Mouse (Mus musculus) kidney, postnatal 4 days (tissue): ENCODE results near the gene Gm17655.

Experiments used
- DNase-seq, 2 experiments: peaks; one replicate each; pipeline ENCODE4 v3.0.0; 2021; ENCODE audit warnings: mixed read lengths in 2 of 2

Gene Gm17655

DNA sequence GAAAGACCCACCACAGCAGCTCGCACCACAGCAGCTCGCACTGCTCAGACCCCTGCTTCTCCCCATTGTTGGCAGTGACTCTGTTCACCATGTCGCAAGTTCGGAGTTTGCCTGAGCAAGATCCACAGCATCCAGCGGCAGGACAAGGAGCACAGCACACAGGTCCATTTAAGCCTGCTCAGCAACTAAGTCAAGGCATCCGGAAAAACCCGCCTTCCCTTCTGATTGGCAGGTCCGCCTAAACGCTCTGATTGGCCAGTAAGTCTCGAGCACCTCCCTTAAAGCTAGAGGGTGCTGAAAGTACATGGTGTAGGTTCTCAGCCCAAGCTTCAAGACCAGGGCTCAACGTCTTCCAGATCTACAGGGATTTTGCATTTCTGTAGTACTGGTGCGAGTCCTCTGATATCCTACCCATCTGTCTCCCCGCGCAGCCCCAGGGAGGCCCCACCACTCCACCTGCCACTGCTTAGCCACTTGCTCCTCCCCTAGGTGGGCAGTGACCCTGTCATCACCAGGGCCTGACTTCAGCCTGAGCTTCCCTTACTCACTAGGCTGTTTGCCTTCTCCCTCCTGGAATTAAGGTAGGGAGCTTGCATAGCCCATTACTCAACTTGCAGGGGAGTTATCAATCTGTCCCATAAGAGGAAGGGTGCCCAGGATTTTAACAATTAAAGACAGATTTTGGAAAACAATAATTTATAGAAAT lies 14.0 kb upstream of the Gm17655 start:
- DNase-seq, result no peak

DNA sequence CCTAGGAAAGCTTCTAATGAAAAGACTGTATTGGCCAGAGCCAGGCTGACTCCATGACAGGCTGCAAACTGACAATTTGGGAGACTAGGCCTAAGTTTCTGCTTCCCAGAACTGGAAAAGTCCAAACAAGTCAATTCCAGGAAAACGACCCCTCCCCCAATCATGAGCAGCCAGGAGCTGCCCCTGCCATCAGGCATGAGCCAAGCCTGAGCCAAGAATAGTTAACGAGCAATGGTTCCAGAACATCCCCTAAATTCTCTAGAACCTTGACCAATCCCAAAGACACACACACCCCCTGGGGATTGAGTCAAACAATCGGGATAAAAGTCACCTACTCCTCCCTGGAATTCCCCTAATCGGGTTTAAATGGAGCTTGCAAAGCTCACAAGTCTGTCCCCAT lies 10.6 kb upstream of the Gm17655 start:
- no peak for DNase-seq

DNA sequence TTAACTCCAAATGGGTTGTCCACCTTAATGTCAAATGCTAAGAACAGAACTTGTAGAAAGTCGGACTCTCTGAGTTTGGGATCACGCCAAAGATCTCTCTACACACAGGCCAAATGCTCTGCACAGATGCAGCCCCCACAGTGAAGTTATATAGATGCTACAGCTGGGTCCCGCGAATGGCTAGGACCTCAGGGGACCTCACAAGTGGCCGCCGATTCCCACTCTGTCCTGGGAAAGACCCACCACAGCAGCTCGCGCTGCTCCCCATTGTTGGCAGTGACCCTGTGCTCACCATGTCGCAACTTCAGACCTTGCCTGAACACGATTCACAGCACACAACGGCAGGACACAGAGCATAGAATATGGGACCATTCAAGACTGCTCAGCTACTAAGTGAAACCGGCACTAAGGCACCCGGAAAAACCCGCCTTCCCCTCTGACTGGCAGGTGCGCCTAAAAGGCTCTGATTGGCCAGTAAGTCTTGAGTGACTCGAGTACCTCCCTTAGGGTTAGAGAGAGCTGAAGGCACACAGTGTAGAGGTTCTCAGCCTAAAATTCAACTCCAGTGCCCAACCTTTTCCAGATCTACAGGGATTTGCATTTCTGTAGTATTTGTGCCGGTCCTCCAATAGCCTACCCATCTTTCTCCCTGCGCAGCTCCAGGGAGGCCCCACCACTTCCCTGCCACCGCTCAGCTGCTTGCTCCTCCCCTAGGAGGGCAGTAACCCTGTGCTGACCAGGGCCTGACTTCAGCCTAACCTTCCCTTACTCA lies 14.5 kb downstream of the Gm17655 start:
- peak; percentile 86 to 90 for DNase-seq

DNA sequence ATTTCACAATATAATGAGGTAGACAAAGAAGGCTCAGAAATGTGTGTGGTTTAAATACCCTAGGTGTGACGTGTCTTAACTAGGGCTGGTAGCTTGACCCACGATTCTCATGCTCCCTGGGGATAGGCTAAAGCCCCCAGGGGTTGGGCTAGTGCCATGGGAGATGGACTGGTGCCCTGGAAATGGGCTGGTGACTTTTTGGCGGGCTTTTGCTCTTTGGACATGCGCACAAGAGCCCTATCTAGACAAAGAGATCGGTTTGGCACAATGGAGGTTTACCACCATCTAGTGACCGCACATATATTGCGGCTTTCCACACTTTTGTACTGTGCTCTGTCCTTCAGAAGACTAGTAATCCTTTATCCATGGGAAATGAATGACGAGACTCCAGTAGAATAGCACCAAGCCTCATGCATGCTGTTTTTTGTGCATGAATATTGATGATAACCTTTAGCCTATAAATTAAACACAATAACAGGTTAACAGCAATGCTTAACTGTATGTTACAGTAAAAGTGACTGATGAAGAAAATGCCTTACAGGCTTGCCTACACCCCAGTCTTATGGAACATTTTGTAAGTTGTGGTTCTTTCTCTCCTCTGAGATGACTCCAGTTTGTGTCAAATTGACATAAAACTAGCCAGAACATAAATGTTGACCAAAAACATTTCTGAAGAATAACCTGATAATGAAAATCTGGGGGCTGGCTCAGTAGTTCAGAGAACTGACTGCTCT lies 48.5 kb downstream of the Gm17655 start:
- peak; percentile 55 to 58 for DNase-seq

DNA sequence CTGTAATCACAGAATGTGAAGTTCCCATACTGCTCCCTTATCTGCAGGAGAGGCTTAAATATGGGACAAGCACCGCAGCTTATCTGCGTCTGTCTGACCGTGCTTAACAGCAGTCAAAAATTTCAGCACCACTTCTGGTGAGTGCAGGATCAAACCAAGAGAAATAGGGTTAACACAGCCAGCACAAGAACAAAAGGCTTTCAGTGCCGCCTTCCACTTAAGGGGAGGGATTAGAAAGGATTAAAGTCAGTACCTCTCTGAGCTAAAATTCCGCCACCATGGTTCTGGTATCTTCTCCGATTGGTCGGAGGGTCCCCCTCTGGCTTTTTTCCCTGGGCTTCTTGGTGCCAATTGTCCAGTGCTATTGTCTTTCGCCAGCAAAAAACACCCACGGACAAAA lies 49.0 kb downstream of the Gm17655 start:
- DNase-seq, result no peak

DNA sequence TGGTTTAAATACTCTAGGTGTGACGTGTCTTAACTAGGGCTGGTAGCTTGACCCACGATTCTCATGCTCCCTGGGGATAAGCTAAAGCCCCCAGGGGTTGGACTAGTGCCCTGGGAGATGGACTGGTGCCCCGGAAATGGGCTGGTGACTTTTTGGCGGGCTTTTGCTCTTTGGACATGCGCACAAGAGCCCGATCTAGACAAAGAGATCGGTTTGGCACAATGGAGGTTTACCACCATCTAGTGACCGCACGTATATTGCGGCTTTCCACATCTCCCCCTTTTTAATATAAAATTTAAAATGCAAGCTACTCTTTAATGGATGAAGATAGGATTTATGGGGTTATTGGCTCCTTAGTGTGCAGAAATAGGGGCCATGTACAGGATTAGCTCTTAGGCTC lies 56.5 kb downstream of the Gm17655 start:
- peak; percentile 7 to 9 for DNase-seq
